Mouse (Mus musculus) ES-E14 (cell line): Measurements from ENCODE around the gene B3gntl1. TPM values are rescaled to one million over a fixed set of nuclear protein-coding genes. Genes with fewer than 3 reads are reported as not detected.

ENCODE experiments used
- DNase-seq: peaks from one replicate; pipeline ENCODE4 v3.0.0-alpha.2; 2013; ENCODE audit warnings: low read depth, low spot score
- H3K27ac ChIP-seq: 2 replicates; pipeline ENCODE4 v1.5.1; 2012; ENCODE audit warnings: low read depth, mild to moderate bottlenecking, low read length, moderate library complexity, mixed read lengths; ENCODE audit not compliant: poor library complexity, insufficient read depth, severe bottlenecking
- H3K36me3 ChIP-seq: 2 replicates; pipeline ENCODE4 v1.6.1; 2012; ENCODE audit warnings: mild to moderate bottlenecking, low read length, moderate library complexity, mixed read lengths; ENCODE audit not compliant: control insufficient read depth, poor library complexity, insufficient read depth, severe bottlenecking
- H3K4me1 ChIP-seq, 2 experiments: fragments of 150-350 bp in 1 of 2; sonication (generic) in 1 of 2; 2 replicates each; pipeline ENCODE4 v1.6.1; 2012; ENCODE audit warnings: low read length in 2 of 2, mild to moderate bottlenecking in 1 of 2, mixed read lengths in 1 of 2; ENCODE audit not compliant: control insufficient read depth in 2 of 2, insufficient read depth in 2 of 2, poor library complexity in 1 of 2
- H3K4me3 ChIP-seq, 2 experiments: fragments of 150-350 bp in 1 of 2; sonication (generic) in 1 of 2; 2 replicates each; pipeline ENCODE4 v1.5.1; 2012; ENCODE audit warnings: low read length in 2 of 2, low read depth in 1 of 2, mild to moderate bottlenecking in 1 of 2, mixed read lengths in 1 of 2; ENCODE audit not compliant: insufficient read depth in 1 of 2, poor library complexity in 1 of 2, severe bottlenecking in 1 of 2
- H3K9ac ChIP-seq: 2 replicates; pipeline ENCODE4 v1.6.1; 2012; ENCODE audit warnings: low read depth, mild to moderate bottlenecking, low read length, mixed read lengths; ENCODE audit not compliant: poor library complexity, insufficient read depth, severe bottlenecking
- H3K9me3 ChIP-seq: fragments of 150-350 bp; sonication (generic); 2 replicates; pipeline ENCODE4 v1.6.1; 2012; ENCODE audit warnings: low read depth, mild to moderate bottlenecking, low read length; ENCODE audit not compliant: control insufficient read depth, insufficient read depth
- CHD2 ChIP-seq: IDR thresholded peaks from 2 replicates; pipeline ENCODE4 v1.6.1; 2014; ENCODE audit warnings: mild to moderate bottlenecking, low read depth, low read length, inconsistent platforms
- HCFC1 ChIP-seq: IDR thresholded peaks from 2 replicates; pipeline ENCODE4 v1.6.1; 2012; ENCODE audit warnings: low read length, inconsistent platforms, borderline replicate concordance; ENCODE audit not compliant: insufficient read depth
- MAFK ChIP-seq: IDR thresholded peaks from 2 replicates; pipeline ENCODE4 v1.6.1; 2014; ENCODE audit warnings: mild to moderate bottlenecking, low read depth, low read length, inconsistent platforms; ENCODE audit not compliant: insufficient read depth
- ZC3H11A ChIP-seq: IDR thresholded peaks from 2 replicates; pipeline ENCODE4 v1.6.1; 2012; ENCODE audit warnings: low read depth, mild to moderate bottlenecking, inconsistent platforms, low read length, borderline replicate concordance
- ZNF384 ChIP-seq: IDR thresholded peaks from 2 replicates; pipeline ENCODE4 v1.6.1; 2012; ENCODE audit warnings: low read depth, low read length, inconsistent platforms
- in situ Hi-C, 2 experiments: fragments of 600-800 bp; cut with MboI; formaldehyde crosslinking; loops; one replicate each; pipeline ENCODE4 v1.15.1; 2025; ENCODE audit warnings: low sequenced_read_pairs in 2 of 2, inconsistent platforms in 1 of 2; ENCODE audit not compliant: unreplicated experiment in 2 of 2
- total RNA-seq: library from RNA; depleted of rRNA; stranded (reverse); fragments of 300-350 nt; gene quantifications from 2 replicates; pipeline ENCODE4 v1.2.3, GENCODE M21; 2012; rRNA removed

B3gntl1 gene
- total RNA-seq: 13.2 and 17.6 TPM in 2 replicates

DNA sequence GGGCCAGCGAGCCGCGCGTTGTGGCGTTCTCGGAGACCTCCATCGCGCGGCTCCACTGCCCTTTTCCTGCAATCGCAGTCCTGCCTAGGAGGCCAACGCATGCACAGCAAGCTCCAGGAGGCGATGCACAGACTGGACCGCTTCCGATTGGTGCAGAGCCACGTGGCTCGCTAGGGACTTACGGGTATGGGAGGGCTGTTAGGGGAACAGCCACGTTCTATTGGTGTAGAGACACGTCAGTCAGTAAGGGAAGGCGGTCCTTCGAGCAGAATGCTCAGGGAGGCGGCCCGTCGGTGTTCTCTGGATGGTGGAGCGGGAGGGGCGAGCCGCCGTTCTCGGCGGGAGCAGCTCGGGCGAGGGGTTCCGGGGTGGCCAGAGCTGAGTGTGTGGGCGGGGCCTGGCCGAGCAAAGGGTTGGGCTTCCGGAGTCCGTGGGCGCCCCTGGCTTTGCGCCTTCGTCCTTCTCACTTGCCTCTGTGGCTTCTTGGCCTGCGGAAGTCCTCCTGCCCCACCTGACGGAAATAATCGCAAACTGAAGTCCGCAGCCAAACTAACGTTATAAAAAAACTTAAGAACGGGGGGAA is at the start of gene B3gntl1:
Gene B3gntl1 (minus strand): TSS at position 164 of the 583 bp plus-strand sequence.
- H3K4me1 ChIP-seq: peaks cover 0 to 6% of the 10 kb centered on the region in 2 experiments; a peak in 2 of 4 replicates
- peak within 1 kb of the TSS; percentile 72 for H3K9ac ChIP-seq
- H3K9me3 ChIP-seq: no peaks in the 10 kb centered on the region
- peaks cover 3% of the 10 kb centered on the region; the same call in 1 of the 2 replicates for H3K36me3 ChIP-seq
- TF ChIP-seq HCFC1 (0 out of 2 replicates have a peak, but pooled peaks have one; percentile 8), ZC3H11A (no peak), CHD2 (peak; percentile 88), ZNF384 (no peak), MAFK (no peak)
- peak within 1 kb of the TSS; percentile 31 for H3K27ac ChIP-seq
- H3K4me3 ChIP-seq: peak within 1 kb of the TSS; percentile 68 to 89
- peak; percentile 97 for DNase-seq
- in situ Hi-C loops: no loop called here

GRCm38 (mm10) chr11:121722434-121722833 is 49.5 kb upstream of the B3gntl1 start:
- in situ Hi-C loops: no loop called here
- no peak overlapping the region for H3K9ac ChIP-seq

DNA sequence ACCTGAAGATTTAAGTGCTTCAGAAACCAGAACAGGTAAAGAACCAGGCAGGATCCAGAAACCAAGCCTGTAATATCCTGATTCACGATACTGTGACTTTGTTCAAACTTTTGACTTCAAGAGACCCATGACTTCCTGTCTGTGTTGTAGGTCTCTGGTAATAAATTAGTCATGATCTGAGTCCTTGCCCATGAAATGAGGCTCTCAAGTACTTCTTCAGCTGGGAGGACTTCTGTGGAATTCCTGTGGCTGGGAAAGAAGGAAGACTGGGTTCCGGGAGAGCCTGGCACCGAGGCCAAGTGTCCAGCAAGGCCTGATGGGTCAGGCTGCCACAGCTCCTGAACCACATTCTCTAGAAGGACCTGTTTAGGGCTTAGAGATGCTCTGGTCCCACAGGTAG is 47.8 kb upstream of the B3gntl1 start:
- in situ Hi-C loops: no loop called here

More at GRCm38 (mm10) chr11:121722434-121722833, 49.5 kb upstream of the B3gntl1 start:
- H3K36me3 ChIP-seq: no peaks in the 10 kb centered on the region
- no peaks in the 10 kb centered on the region for H3K9me3 ChIP-seq
- DNase-seq: no peak
- no peak for TF ChIP-seq CHD2
- TF ChIP-seq HCFC1: no peak
- TF ChIP-seq ZC3H11A: no peak
- TF ChIP-seq ZNF384: no peak
- no peak for TF ChIP-seq MAFK
- H3K4me3 ChIP-seq: no peak overlapping the region
- no peak overlapping the region for H3K27ac ChIP-seq
- H3K4me1 ChIP-seq: peaks cover 0 to 8% of the 10 kb centered on the region in 2 experiments; a peak in 1 of 4 replicates

GRCm38 (mm10) chr11:121717724-121718123 is 44.8 kb upstream of the B3gntl1 start:
- no peak for TF ChIP-seq ZC3H11A
- no peak for TF ChIP-seq HCFC1
- no peak for TF ChIP-seq CHD2
- TF ChIP-seq ZNF384: no peak
- in situ Hi-C loops: no loop called here
- no peak overlapping the region for H3K4me3 ChIP-seq
- no peaks in the 10 kb centered on the region for H3K36me3 ChIP-seq
- peaks cover 0 to 12% of the 10 kb centered on the region in 2 experiments; a peak in 1 of 4 replicates for H3K4me1 ChIP-seq
- H3K9me3 ChIP-seq: no peaks in the 10 kb centered on the region
- DNase-seq: no peak
- H3K27ac ChIP-seq: no peak overlapping the region
- H3K9ac ChIP-seq: no peak overlapping the region

More for the DNA sequence above, 47.8 kb upstream of the B3gntl1 start:
- no peak for DNase-seq
- Histone ChIP-seq H3K27ac (no peak overlapping the region), H3K4me1 (peaks cover 0 to 8% of the 10 kb centered on the region in 2 experiments; a peak in 1 of 4 replicates), H3K9me3 (no peaks in the 10 kb centered on the region), H3K4me3 (no peak overlapping the region), H3K9ac (no peak overlapping the region), H3K36me3 (no peaks in the 10 kb centered on the region)
- TF ChIP-seq HCFC1 (no peak), MAFK (no peak), ZC3H11A (no peak), CHD2 (no peak), ZNF384 (no peak)
